Mouse (Mus musculus): Measurements from ENCODE around the gene Syt16. TPM values are rescaled to one million over a fixed set of nuclear protein-coding genes. Genes with fewer than 3 reads are reported as not detected.
A peak's percentile ranks its signal among the peaks of the same experiment; 100 is the strongest.

The Syt16 gene
- total and polyA plus RNA-seq, 2 experiments from 2014 or later, result 102 to 114 TPM

DNA sequence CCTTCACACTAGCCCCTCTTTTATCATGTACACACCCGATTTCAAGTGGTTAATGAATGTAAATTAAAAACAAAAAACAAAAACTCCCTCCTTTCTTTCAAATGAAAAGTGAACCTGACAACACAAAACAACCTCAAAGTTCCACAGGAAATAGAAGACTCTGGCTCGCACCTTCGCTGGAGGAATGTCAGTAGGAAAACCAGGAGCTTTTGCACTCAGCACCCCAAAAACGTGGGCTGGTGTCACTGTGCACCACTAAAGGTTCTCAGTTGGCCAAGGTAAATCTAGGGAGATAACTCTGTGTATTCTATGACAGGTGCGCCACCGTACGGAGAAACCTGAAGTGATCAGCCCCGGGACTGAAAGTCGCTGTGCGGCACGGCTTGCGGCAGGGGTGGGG lies 128.3 kb downstream of the Syt16 start:
- 90% methylated on average over 12 of the region's 12 CpGs for WGBS
- Histone ChIP-seq H3K4me1 (ENCODE audit: insufficient read depth) (no peaks in the 10 kb centered on the region), H3K9ac (no peak overlapping the region), H3K27me3 (ENCODE audit: insufficient read depth, low read length) (no peaks in the 10 kb centered on the region), H3K36me3 (ENCODE audit: insufficient read depth) (0 out of 2 replicates have a peak, but pooled peaks cover 4% of the 10 kb centered on the region), H3K4me2 (ENCODE audit: low read depth) (no peak overlapping the region), H3K27ac (ENCODE audit: low read depth, low read length) (no peak overlapping the region), H3K9me3 (ENCODE audit: low read length) (peaks cover 7% of the 10 kb centered on the region; the same call in 1 of the 2 replicates), H3K4me3 (ENCODE audit: low read depth, low read length) (no peak overlapping the region)
- ATAC-seq, result no peak
- no peak for TF ChIP-seq CTCF (IDR thresholded peaks at IDR 0.05; ENCODE audit: low read depth)
- no peak for DNase-seq

DNA sequence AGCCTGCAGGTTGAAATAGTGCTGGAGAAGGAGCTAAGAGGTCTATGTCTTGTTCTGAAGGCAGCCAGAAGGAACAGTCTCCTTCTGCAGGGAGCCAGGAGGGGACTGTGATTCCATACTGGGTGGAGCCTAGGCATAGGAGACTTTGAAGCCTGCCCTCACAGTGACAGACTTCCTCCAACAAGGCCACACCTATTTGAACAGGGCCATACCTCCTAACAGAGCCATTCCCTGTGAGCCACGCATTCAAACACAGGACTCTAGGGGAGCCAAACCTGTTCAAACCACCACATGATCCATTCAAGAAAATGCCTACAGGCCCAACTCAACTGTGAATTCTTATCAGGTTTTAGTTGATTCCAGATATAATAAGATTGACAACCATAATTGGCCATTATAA lies 130.8 kb downstream of the Syt16 start:
- TF ChIP-seq CTCF (IDR thresholded peaks at IDR 0.05; ENCODE audit: low read depth), result no peak
- Histone ChIP-seq H3K27ac (ENCODE audit: low read depth, low read length) (no peak overlapping the region), H3K4me1 (ENCODE audit: insufficient read depth) (no peaks in the 10 kb centered on the region), H3K9ac (no peak overlapping the region), H3K36me3 (ENCODE audit: insufficient read depth) (0 out of 2 replicates have a peak, but pooled peaks cover 4% of the 10 kb centered on the region), H3K4me3 (ENCODE audit: low read depth, low read length) (no peak overlapping the region), H3K9me3 (ENCODE audit: low read length) (peaks cover 7% of the 10 kb centered on the region; the same call in 1 of the 2 replicates), H3K4me2 (ENCODE audit: low read depth) (no peak overlapping the region), H3K27me3 (ENCODE audit: insufficient read depth, low read length) (no peaks in the 10 kb centered on the region)
- no peak for DNase-seq
- ATAC-seq, result no peak
- 96% methylated on average over 1 of the region's 1 CpGs for WGBS

DNA sequence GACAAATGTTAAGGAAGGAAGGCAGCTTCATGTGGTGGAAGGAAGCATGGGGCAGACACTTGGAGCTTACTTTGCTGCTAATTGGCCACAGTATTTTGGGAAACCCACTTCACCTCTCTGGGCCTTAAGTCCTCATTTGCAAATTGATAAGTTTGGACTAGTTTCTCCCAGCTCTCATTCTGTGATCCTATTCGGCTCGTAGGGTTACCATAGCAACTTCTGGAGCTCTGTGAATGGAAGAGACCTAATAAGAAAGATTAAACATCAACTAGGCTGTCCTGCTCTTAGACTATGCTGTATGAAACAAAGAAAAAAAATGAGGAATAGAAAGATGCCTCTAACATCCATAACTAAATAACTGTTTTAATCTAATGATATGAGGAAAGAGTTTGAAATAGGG lies 134.3 kb downstream of the Syt16 start:
- TF ChIP-seq CTCF (IDR thresholded peaks at IDR 0.05; ENCODE audit: low read depth), result no peak
- peak; percentile 94 for ATAC-seq
- DNase-seq, result peak; percentile 52
- H3K4me3 ChIP-seq (ENCODE audit: low read depth, low read length), result no peak overlapping the region
- H3K4me1 ChIP-seq (ENCODE audit: insufficient read depth), result no peaks in the 10 kb centered on the region
- no peak overlapping the region for H3K4me2 ChIP-seq (ENCODE audit: low read depth)
- no peaks in the 10 kb centered on the region for H3K27me3 ChIP-seq (ENCODE audit: insufficient read depth, low read length)
- 4% methylated on average over 2 of the region's 2 CpGs for WGBS
- H3K9me3 ChIP-seq (ENCODE audit: low read length), result no peaks in the 10 kb centered on the region
- H3K9ac ChIP-seq, result no peak overlapping the region
- 0 out of 2 replicates have a peak, but pooled peaks cover 8% of the 10 kb centered on the region for H3K36me3 ChIP-seq (ENCODE audit: insufficient read depth)
- peak overlapping the region; percentile 66 for H3K27ac ChIP-seq (ENCODE audit: low read depth, low read length)

DNA sequence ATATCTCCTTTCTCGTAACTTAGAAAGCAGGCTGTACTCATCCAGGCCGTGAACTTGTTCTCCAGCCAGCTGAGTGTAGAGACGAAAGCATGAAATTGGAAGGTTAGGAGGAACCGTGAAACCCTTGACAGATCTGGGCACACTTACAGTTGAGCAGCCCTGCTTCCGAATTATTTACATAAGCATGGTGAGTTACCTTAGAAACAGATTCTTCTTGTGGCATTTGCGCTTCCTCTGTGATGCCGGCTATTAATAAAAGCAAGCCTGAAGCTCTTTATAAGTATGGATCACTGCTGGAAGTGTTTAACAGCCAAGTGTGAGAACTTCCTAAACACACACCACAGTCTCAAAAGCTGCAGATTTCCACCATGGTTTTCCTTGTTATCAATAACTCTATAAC lies 144.7 kb downstream of the Syt16 start:
- no peak for TF ChIP-seq CTCF (IDR thresholded peaks at IDR 0.05; ENCODE audit: low read depth)
- Histone ChIP-seq H3K4me1 (ENCODE audit: insufficient read depth) (no peaks in the 10 kb centered on the region), H3K36me3 (ENCODE audit: insufficient read depth) (no peaks in the 10 kb centered on the region), H3K4me3 (ENCODE audit: low read depth, low read length) (no peak overlapping the region), H3K27ac (ENCODE audit: low read depth, low read length) (peak overlapping the region; percentile 42), H3K27me3 (ENCODE audit: insufficient read depth, low read length) (no peaks in the 10 kb centered on the region), H3K9ac (no peak overlapping the region), H3K9me3 (ENCODE audit: low read length) (no peaks in the 10 kb centered on the region), H3K4me2 (ENCODE audit: low read depth) (no peak overlapping the region)
- DNase-seq (peak; percentile 53), ATAC-seq (peak; percentile 86)
- 45% methylated on average over 7 of the region's 7 CpGs for WGBS

DNA sequence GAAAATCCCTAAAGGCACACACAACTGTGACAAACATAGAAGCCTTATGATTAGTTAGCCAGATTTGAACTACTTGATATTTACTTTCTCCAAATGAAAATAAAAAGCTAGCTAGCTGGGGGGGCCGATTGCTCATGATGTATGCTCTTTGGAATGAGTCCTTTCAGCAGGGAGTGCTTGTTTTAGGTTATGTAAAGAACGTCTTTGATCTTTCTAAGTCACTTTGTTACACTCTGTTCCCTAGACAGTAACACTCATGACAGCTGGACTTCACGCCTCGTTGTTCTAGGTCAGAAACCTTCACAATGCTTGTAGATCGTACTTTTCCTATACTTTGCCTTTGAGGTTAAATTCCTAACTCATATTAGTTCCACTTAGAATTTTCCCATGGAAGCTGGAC lies 146.9 kb downstream of the Syt16 start:
- Histone ChIP-seq H3K9me3 (ENCODE audit: low read length) (no peaks in the 10 kb centered on the region), H3K4me2 (ENCODE audit: low read depth) (no peak overlapping the region), H3K27ac (ENCODE audit: low read depth, low read length) (no peak overlapping the region), H3K36me3 (ENCODE audit: insufficient read depth) (no peaks in the 10 kb centered on the region), H3K4me1 (ENCODE audit: insufficient read depth) (no peaks in the 10 kb centered on the region), H3K9ac (no peak overlapping the region), H3K27me3 (ENCODE audit: insufficient read depth, low read length) (no peaks in the 10 kb centered on the region), H3K4me3 (ENCODE audit: low read depth, low read length) (no peak overlapping the region)
- DNase-seq (no peak), ATAC-seq (no peak)
- TF ChIP-seq CTCF (IDR thresholded peaks at IDR 0.05; ENCODE audit: low read depth), result no peak
- 59% methylated on average over 5 of the region's 5 CpGs for WGBS

DNA sequence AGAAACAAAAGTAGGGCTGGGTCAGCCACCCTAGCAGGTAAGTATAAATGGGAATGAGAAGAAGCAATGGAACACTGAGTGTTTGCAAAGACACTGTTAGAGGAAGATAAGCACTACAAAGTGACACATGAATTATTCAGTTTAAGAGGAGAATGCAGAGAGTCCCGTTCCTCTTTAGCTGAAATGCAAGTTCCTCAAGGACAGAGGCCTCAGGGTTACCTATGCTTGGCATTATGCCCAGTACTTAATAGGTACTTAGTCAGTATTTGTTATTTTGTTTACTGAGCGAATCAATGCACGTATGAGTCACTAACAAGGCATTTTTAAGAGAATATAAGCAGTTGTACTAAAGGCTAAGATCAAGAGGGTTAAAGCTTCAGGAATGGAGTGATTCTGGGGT lies 163.3 kb downstream of the Syt16 start:
- H3K9me3 ChIP-seq (ENCODE audit: low read length), result no peaks in the 10 kb centered on the region
- no peaks in the 10 kb centered on the region for H3K27me3 ChIP-seq (ENCODE audit: insufficient read depth, low read length)
- WGBS, result 53% methylated on average over 3 of the region's 3 CpGs
- H3K4me2 ChIP-seq (ENCODE audit: low read depth), result no peak overlapping the region
- no peak for TF ChIP-seq CTCF (IDR thresholded peaks at IDR 0.05; ENCODE audit: low read depth)
- 0 out of 2 replicates have a peak, but pooled peaks cover 5% of the 10 kb centered on the region for H3K4me1 ChIP-seq (ENCODE audit: insufficient read depth)
- no peak for ATAC-seq
- H3K27ac ChIP-seq (ENCODE audit: low read depth, low read length), result no peak overlapping the region
- no peak overlapping the region for H3K4me3 ChIP-seq (ENCODE audit: low read depth, low read length)
- no peaks in the 10 kb centered on the region for H3K36me3 ChIP-seq (ENCODE audit: insufficient read depth)
- H3K9ac ChIP-seq, result no peak overlapping the region
- no peak for DNase-seq

DNA sequence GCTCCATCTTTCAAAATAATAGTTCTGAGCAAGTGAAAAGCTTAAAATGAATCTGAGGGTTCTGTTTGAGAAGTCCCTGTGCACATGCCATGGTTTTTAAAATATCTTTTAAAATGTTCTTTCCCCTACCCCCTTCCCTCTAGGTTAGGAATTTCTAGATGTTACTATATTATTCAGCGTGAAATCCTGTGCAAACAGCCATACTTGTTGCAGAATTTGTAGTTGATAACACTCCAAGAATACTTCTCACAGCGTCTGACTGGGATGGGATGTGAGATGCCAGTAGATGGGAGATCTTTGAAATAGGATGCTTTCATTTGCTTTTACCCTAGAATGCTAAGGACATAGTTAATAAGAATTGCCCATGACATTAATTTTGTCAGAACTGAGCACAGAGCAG lies 165.6 kb downstream of the Syt16 start:
- Histone ChIP-seq H3K27me3 (ENCODE audit: insufficient read depth, low read length) (no peaks in the 10 kb centered on the region), H3K4me2 (ENCODE audit: low read depth) (no peak overlapping the region), H3K9ac (no peak overlapping the region), H3K27ac (ENCODE audit: low read depth, low read length) (peak overlapping the region; percentile 71; the same call in 1 of the 2 replicates), H3K36me3 (ENCODE audit: insufficient read depth) (no peaks in the 10 kb centered on the region), H3K4me1 (ENCODE audit: insufficient read depth) (0 out of 2 replicates have a peak, but pooled peaks cover 5% of the 10 kb centered on the region), H3K4me3 (ENCODE audit: low read depth, low read length) (no peak overlapping the region), H3K9me3 (ENCODE audit: low read length) (no peaks in the 10 kb centered on the region)
- TF ChIP-seq CTCF (IDR thresholded peaks at IDR 0.05; ENCODE audit: low read depth), result no peak
- DNase-seq (peak; percentile 43), ATAC-seq (peak; percentile 86)
- 67% methylated on average over 2 of the region's 2 CpGs for WGBS

Measured in forebrain, postnatal 0 days (tissue).